Mouse (Mus musculus) liver, embryonic 14 days (tissue): ENCODE results near the gene Olfr127. TPM values are rescaled to one million over a fixed set of nuclear protein-coding genes. Genes with fewer than 3 reads are reported as not detected.

Experiments used
- polyA plus RNA-seq: library from polyadenylated mRNA; depleted of rRNA; stranded (reverse); fragments of >200 nt; gene quantifications from 2 replicates; pipeline ENCODE4 v1.2.3, GENCODE M21; 2012; rRNA removed

Olfr127 gene
- polyA plus RNA-seq: not detected in 2 replicates

DNA sequence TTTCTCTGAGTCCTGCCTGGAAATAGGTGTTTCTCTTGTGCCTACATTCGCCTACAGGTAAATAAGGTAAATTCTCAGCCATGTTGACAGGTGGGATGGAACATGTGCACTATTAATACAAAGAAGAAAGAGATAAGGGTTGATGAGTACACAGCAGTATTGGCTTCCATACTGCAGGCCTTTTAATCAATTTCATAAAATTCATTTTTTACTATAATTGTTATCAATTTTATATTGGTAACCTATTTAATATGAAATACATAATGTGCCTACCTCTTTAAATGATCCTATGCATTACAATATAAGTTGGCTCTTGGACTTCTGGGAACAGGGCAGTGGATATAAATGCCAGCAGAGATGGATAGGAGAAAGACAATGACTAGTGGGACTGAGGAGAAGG, at the start of gene Olfr127:
TSS of gene Olfr127 (plus strand) at position 301 of the 400 bp plus-strand sequence.

GRCm38 (mm10) chr17:37920248-37920647, 20.0 kb downstream of the Olfr127 start, which contains the start of gene Olfr128:
Gene Olfr128, plus strand, starts transcription at chr17:37920548.

GRCm38 (mm10) chr17:37952979-37953378, 52.7 kb downstream of the Olfr127 start, which contains the start of gene Olfr761:
Gene Olfr761, minus strand, starts transcription at chr17:37953079.

Other genes with a start within 250 kb of the Olfr127 start
- not detected in 2 replicates for gene Olfr117, start 236.7 kb upstream of the Olfr127 start, polyA plus RNA-seq
- gene Olfr118, start 233.4 kb upstream of the Olfr127 start, polyA plus RNA-seq: not detected in 2 replicates
- not detected in 2 replicates for gene Olfr119, start 203.9 kb upstream of the Olfr127 start, polyA plus RNA-seq
- gene Olfr120, start 178.6 kb upstream of the Olfr127 start, polyA plus RNA-seq: not detected in 2 replicates
- not detected in 2 replicates for gene Olfr121, start 151.6 kb upstream of the Olfr127 start, polyA plus RNA-seq
- not detected in 2 replicates for gene Olfr122, start 131.8 kb upstream of the Olfr127 start, polyA plus RNA-seq
- not detected in 2 replicates for gene Olfr123, start 106.9 kb upstream of the Olfr127 start, polyA plus RNA-seq
- gene Olfr124, start 100.5 kb upstream of the Olfr127 start, polyA plus RNA-seq: not detected in 2 replicates
- gene Olfr125, start 67.5 kb upstream of the Olfr127 start, polyA plus RNA-seq: not detected in 2 replicates
- gene Olfr126, start 53.0 kb upstream of the Olfr127 start, polyA plus RNA-seq: not detected in 2 replicates
- not detected in 2 replicates for gene Olfr128, start 20.1 kb downstream of the Olfr127 start, polyA plus RNA-seq
- gene Olfr761, start 52.6 kb downstream of the Olfr127 start, polyA plus RNA-seq: not detected in 2 replicates
- not detected in 2 replicates for gene Olfr129, start 159.6 kb downstream of the Olfr127 start, polyA plus RNA-seq
- gene Olfr130, start 163.5 kb downstream of the Olfr127 start, polyA plus RNA-seq: not detected in 2 replicates
- gene Olfr131, start 188.3 kb downstream of the Olfr127 start, polyA plus RNA-seq: not detected in 2 replicates
- gene Olfr132, start 234.1 kb downstream of the Olfr127 start, polyA plus RNA-seq: not detected in 2 replicates
- gene Olfr133, start 244.8 kb downstream of the Olfr127 start, polyA plus RNA-seq: not detected in 2 replicates